Mouse (Mus musculus) hindbrain, embryonic 10.5 days (tissue): ENCODE measurements around the gene Arl15. TPM values are rescaled to one million over a fixed set of nuclear protein-coding genes. Genes with fewer than 3 reads are reported as not detected.

Experiments
- DNase-seq: peaks from one replicate; pipeline ENCODE4 v3.0.0-alpha.2; 2017; ENCODE audit warnings: low spot score
- H3K27ac ChIP-seq: fragments of 300-500 bp; sonication (generic); 2 replicates; pipeline ENCODE4 v1.5.1; 2016; ENCODE audit warnings: mild to moderate bottlenecking, moderate library complexity
- H3K27me3 ChIP-seq: fragments of 300-500 bp; sonication (generic); 2 replicates; pipeline ENCODE4 v1.6.1; 2016; ENCODE audit warnings: mild to moderate bottlenecking; ENCODE audit not compliant: poor library complexity, insufficient read depth, severe bottlenecking
- H3K36me3 ChIP-seq: fragments of 300-500 bp; sonication (generic); 2 replicates; pipeline ENCODE4 v1.6.1; 2016; ENCODE audit warnings: mild to moderate bottlenecking, moderate library complexity
- H3K4me1 ChIP-seq: fragments of 300-500 bp; sonication (generic); replicated peaks from 2 replicates; pipeline ENCODE4 v1.6.1; 2016; ENCODE audit warnings: mild to moderate bottlenecking
- H3K4me3 ChIP-seq: fragments of 300-500 bp; sonication (generic); 2 replicates; pipeline ENCODE4 v1.5.1; 2016; ENCODE audit warnings: mild to moderate bottlenecking, moderate library complexity
- H3K9me3 ChIP-seq: fragments of 300-500 bp; sonication (generic); 2 replicates; pipeline ENCODE4 v1.6.1; 2016; ENCODE audit warnings: mild to moderate bottlenecking, moderate library complexity
- WGBS: fragments of 180-500 bp; shearing (Covaris S2); methylation state at CpG from one replicate; pipeline ENCODE4 v1.1.7; 2016; 5-methylcytosine and 5-hydroxymethylcytosine counted together
- polyA plus RNA-seq: library from polyadenylated mRNA; unstranded; fragments of >200 nt; fragmentation: Nextera tagmentation; extraction: Ambion mirVana; gene quantifications from 2 replicates; pipeline ENCODE4 v1.2.1, GENCODE M21; 2016

The Arl15 gene
- polyA plus RNA-seq, 1 experiment from 2014 or later, result 10.8 TPM

GRCm38 (mm10) chr13:113970706-113971105 lies 176.4 kb downstream of the Arl15 start:
- Histone ChIP-seq H3K27ac (no peak overlapping the region), H3K4me3 (no peak overlapping the region), H3K36me3 (peaks cover 22% of the 10 kb centered on the region), H3K9me3 (no peaks in the 10 kb centered on the region), H3K4me1 (peaks cover 23% of the 10 kb centered on the region), H3K27me3 (peaks cover 7% of the 10 kb centered on the region)
- no peak for DNase-seq
- 72% methylated on average over 5 of the region's 5 CpGs for WGBS

GRCm38 (mm10) chr13:113972401-113972800 lies 178.1 kb downstream of the Arl15 start:
- no peak overlapping the region for H3K4me3 ChIP-seq
- H3K27me3 ChIP-seq, result peaks cover 7% of the 10 kb centered on the region
- no peak overlapping the region for H3K27ac ChIP-seq
- peaks cover 35% of the 10 kb centered on the region for H3K4me1 ChIP-seq
- no peaks in the 10 kb centered on the region for H3K9me3 ChIP-seq
- H3K36me3 ChIP-seq, result peaks cover 21% of the 10 kb centered on the region
- no peak for DNase-seq
- 95% methylated on average over 7 of the region's 7 CpGs for WGBS

- Histone ChIP-seq H3K27me3 (peaks cover 7% of the 10 kb centered on the region), H3K4me3 (no peak overlapping the region), H3K36me3 (no peaks in the 10 kb centered on the region), H3K27ac (no peak overlapping the region), H3K4me1 (peaks cover 40% of the 10 kb centered on the region), H3K9me3 (no peaks in the 10 kb centered on the region)
- DNase-seq, result no peak
- 78% methylated on average over 1 of the region's 1 CpGs for WGBS
Observed at GRCm38 (mm10) chr13:113974866-113975265, 180.6 kb downstream of the Arl15 start.

GRCm38 (mm10) chr13:113975722-113976121 lies 181.4 kb downstream of the Arl15 start:
- H3K27ac ChIP-seq, result no peak overlapping the region
- H3K36me3 ChIP-seq, result no peaks in the 10 kb centered on the region
- no peaks in the 10 kb centered on the region for H3K9me3 ChIP-seq
- H3K4me3 ChIP-seq, result no peak overlapping the region
- peaks cover 49% of the 10 kb centered on the region for H3K4me1 ChIP-seq
- peak; percentile 25 for DNase-seq
- H3K27me3 ChIP-seq, result peaks cover 7% of the 10 kb centered on the region
- 14% methylated on average over 6 of the region's 6 CpGs for WGBS

- Histone ChIP-seq H3K27ac (no peak overlapping the region), H3K9me3 (no peaks in the 10 kb centered on the region), H3K36me3 (no peaks in the 10 kb centered on the region), H3K27me3 (peaks cover 7% of the 10 kb centered on the region), H3K4me1 (peaks cover 60% of the 10 kb centered on the region), H3K4me3 (no peak overlapping the region)
- 86% methylated on average over 4 of the region's 4 CpGs for WGBS
- DNase-seq, result no peak
Observed at GRCm38 (mm10) chr13:113976936-113977335, 182.6 kb downstream of the Arl15 start.

- Histone ChIP-seq H3K27me3 (no peaks in the 10 kb centered on the region; the same call in none of the 2 replicates), H3K9me3 (no peaks in the 10 kb centered on the region), H3K4me1 (peaks cover 42% of the 10 kb centered on the region), H3K36me3 (no peaks in the 10 kb centered on the region), H3K27ac (peak overlapping the region; percentile 74), H3K4me3 (0 out of 2 replicates have a peak overlapping the region, but pooled peaks have one; percentile 13)
- WGBS, result 25% methylated on average over 15 of the region's 15 CpGs
- DNase-seq, result no peak
Observed at GRCm38 (mm10) chr13:113980739-113981460, 186.6 kb downstream of the Arl15 start.

GRCm38 (mm10) chr13:113981461-113982000 lies 187.2 kb downstream of the Arl15 start:
- Histone ChIP-seq H3K4me1 (peaks cover 37% of the 10 kb centered on the region), H3K4me3 (peak overlapping the region; percentile 13; the same call in 1 of the 2 replicates), H3K9me3 (no peaks in the 10 kb centered on the region), H3K27me3 (no peaks in the 10 kb centered on the region; the same call in none of the 2 replicates), H3K36me3 (no peaks in the 10 kb centered on the region), H3K27ac (peak overlapping the region; percentile 81)
- DNase-seq, result peak; percentile 62
- 15% methylated on average over 9 of the region's 9 CpGs for WGBS

GRCm38 (mm10) chr13:113983633-113984032 lies 189.3 kb downstream of the Arl15 start:
- no peak overlapping the region for H3K4me3 ChIP-seq
- peaks cover 35% of the 10 kb centered on the region for H3K4me1 ChIP-seq
- WGBS, result 45% methylated on average over 6 of the region's 6 CpGs
- H3K9me3 ChIP-seq, result no peaks in the 10 kb centered on the region
- no peak for DNase-seq
- H3K27ac ChIP-seq, result no peak overlapping the region
- no peaks in the 10 kb centered on the region; the same call in 1 of the 2 replicates for H3K27me3 ChIP-seq
- no peaks in the 10 kb centered on the region for H3K36me3 ChIP-seq

- Histone ChIP-seq H3K36me3 (peaks cover 6% of the 10 kb centered on the region; the same call in 1 of the 2 replicates), H3K4me3 (no peak overlapping the region), H3K27me3 (no peaks in the 10 kb centered on the region; the same call in 1 of the 2 replicates), H3K27ac (no peak overlapping the region), H3K4me1 (peaks cover 34% of the 10 kb centered on the region), H3K9me3 (no peaks in the 10 kb centered on the region)
- WGBS, result 94% methylated on average over 4 of the region's 4 CpGs
- no peak for DNase-seq
Observed at GRCm38 (mm10) chr13:113984491-113984890, 190.2 kb downstream of the Arl15 start.

GRCm38 (mm10) chr13:113986864-113987562 lies 192.7 kb downstream of the Arl15 start:
- WGBS, result 90% methylated on average over 13 of the region's 13 CpGs
- no peak overlapping the region for H3K4me3 ChIP-seq
- H3K27ac ChIP-seq, result no peak overlapping the region
- DNase-seq, result peak; percentile 1
- H3K27me3 ChIP-seq, result no peaks in the 10 kb centered on the region
- H3K4me1 ChIP-seq, result peaks cover 9% of the 10 kb centered on the region
- H3K9me3 ChIP-seq, result no peaks in the 10 kb centered on the region
- peaks cover 6% of the 10 kb centered on the region; the same call in 1 of the 2 replicates for H3K36me3 ChIP-seq

- no peaks in the 10 kb centered on the region for H3K27me3 ChIP-seq
- H3K9me3 ChIP-seq, result no peaks in the 10 kb centered on the region
- no peak for DNase-seq
- H3K4me1 ChIP-seq, result peaks cover 10% of the 10 kb centered on the region; the same call in 1 of the 2 replicates
- no peak overlapping the region for H3K27ac ChIP-seq
- 83% methylated on average over 3 of the region's 3 CpGs for WGBS
- H3K36me3 ChIP-seq, result peaks cover 6% of the 10 kb centered on the region; the same call in 1 of the 2 replicates
- H3K4me3 ChIP-seq, result no peak overlapping the region
Observed at GRCm38 (mm10) chr13:113990247-113990646, 195.9 kb downstream of the Arl15 start.

- Histone ChIP-seq H3K27ac (no peak overlapping the region), H3K27me3 (no peaks in the 10 kb centered on the region), H3K9me3 (no peaks in the 10 kb centered on the region), H3K36me3 (peaks cover 6% of the 10 kb centered on the region; the same call in 1 of the 2 replicates), H3K4me3 (no peak overlapping the region), H3K4me1 (peaks cover 14% of the 10 kb centered on the region)
- no peak for DNase-seq
- 77% methylated on average over 10 of the region's 10 CpGs for WGBS
Observed at GRCm38 (mm10) chr13:113990701-113991100, 196.4 kb downstream of the Arl15 start.

GRCm38 (mm10) chr13:113993066-113993465 lies 198.8 kb downstream of the Arl15 start:
- Histone ChIP-seq H3K27ac (no peak overlapping the region), H3K9me3 (no peaks in the 10 kb centered on the region), H3K27me3 (no peaks in the 10 kb centered on the region), H3K36me3 (peaks cover 10% of the 10 kb centered on the region; the same call in 1 of the 2 replicates), H3K4me3 (no peak overlapping the region), H3K4me1 (peaks cover 19% of the 10 kb centered on the region)
- 95% methylated on average over 2 of the region's 2 CpGs for WGBS
- DNase-seq, result no peak
